Mouse (Mus musculus) T-helper 1 cell (primary cell): Measurements from ENCODE around the gene Tubg1.
"Not testable (repeated sequence)": the region's sequence is repeated elsewhere in the genome, so short reads cannot be mapped to it uniquely, and the experiment has no call there.

ENCODE experiments used
- in situ Hi-C: fragments of 300-600 bp; cut with MboI, MseI; formaldehyde crosslinking; loops from one replicate; pipeline ENCODE4 v1.15.1; 2025; ENCODE audit warnings: high pct_unique_total_duplicates

Gene Tubg1

GRCm38 (mm10) chr11:101098231-101098630, 21.5 kb upstream of the Tubg1 start:
- in situ Hi-C loops = no loop called here

- in situ Hi-C loops = no loop called here
Measured at GRCm38 (mm10) chr11:101103011-101103410, 16.7 kb upstream of the Tubg1 start.

DNA sequence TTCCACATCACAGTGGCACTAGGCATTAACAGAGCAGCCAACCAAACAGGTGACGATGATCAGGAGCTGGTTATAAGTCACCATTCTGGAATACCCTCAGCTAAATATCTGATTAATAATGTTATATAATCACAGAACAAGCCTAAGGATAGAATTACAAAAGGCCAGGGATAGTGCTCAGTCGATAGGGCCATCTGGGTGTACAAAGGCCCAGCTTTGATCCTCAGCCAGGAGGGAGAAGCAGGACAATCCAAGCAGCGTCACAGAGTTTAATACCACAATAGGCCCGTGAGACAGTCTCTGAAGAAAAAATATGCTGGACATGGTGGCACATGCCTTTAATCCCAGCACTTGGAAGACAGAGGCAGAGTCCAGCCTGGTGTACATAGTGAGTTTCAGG, 10.4 kb upstream of the Tubg1 start:
- in situ Hi-C loops = no loop called here

- in situ Hi-C loops = no loop called here
Measured at GRCm38 (mm10) chr11:101110708-101111107, 9.0 kb upstream of the Tubg1 start.

GRCm38 (mm10) chr11:101111178-101111577, 8.6 kb upstream of the Tubg1 start:
- in situ Hi-C loops = no loop called here

- in situ Hi-C loops = no loop called here
Measured at GRCm38 (mm10) chr11:101112186-101112585, 7.6 kb upstream of the Tubg1 start.

DNA sequence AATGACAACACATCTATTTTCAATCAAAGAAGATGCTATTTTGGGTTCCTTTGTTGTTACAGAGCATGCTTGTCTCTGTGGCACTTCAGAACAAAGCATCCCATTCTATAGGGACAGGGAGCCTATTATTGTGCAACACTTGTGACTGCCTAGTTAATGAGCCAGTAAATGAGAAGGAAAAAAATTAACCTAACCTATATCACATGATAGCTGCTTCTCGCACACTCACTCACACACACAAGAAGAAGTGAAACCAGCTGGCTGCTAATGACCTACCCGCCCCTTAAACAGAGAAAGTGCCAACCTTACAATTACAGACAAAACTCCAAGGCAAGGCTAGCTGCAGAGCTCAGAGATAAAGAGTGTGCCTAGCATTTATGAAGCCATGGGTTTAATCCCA, 4.2 kb upstream of the Tubg1 start:
- in situ Hi-C loops = no loop called here

GRCm38 (mm10) chr11:101118105-101118504, 1.6 kb upstream of the Tubg1 start:
- in situ Hi-C loops = no loop called here

DNA sequence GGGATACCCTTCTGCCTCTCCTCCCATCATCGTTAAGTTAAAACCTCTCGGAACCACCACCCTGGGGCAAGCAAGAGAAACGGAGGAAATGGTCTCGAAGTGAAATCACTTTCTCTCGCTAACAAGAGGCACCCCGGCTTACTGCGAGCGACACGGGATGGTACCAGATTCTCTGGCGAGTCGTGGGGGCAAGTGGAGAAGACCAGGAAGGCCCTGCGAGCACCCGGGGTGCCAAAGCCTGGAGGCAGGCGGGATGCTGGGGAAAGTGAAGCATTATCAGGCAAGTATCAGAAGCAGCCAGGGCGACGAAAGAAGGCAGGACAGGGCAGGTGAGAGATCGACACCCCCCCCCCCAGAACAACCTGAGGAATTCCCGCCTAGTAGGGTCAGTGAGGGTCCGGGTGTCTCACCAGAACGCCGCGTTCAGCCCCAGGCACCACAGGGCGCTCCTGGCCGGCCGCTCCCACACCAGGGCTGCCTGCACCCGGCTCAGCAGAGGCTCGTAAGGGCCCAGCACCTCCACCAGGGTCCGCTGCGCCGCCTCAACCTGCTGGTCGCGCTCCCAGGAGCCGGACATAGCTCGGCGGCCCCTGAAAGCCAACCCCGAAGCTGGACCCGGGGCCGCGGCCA, 492 bp upstream of the Tubg1 start:
- in situ Hi-C loops = no loop called here

- in situ Hi-C loops = no loop called here
Measured at GRCm38 (mm10) chr11:101120545-101121188, 929 bp downstream of the Tubg1 start.

- in situ Hi-C loops = not testable (repeated sequence)
Measured at GRCm38 (mm10) chr11:101124494-101124893, 4.8 kb downstream of the Tubg1 start.

- in situ Hi-C loops = not testable (repeated sequence)
Measured at GRCm38 (mm10) chr11:101125008-101125407, 5.3 kb downstream of the Tubg1 start.

DNA sequence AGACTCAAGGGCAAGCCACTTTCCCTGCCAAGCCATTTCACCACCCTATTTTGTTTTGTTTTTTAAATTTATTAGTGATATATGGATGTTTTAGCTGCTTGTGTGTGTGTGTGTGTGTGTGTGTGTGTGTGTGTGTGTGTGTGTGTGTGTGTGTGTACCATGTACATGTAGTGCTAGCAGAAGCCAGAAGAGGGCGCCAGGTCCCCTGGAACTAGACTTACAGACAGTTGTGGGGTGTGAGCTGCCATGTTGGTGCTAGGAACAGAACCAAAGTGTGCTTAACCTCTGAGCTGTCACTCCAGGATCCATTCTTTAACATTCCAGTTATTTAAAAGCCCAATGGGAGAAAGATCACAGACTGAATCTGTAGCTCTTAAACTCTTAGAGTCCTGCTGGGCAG, 7.3 kb downstream of the Tubg1 start:
- in situ Hi-C loops = no loop called here

DNA sequence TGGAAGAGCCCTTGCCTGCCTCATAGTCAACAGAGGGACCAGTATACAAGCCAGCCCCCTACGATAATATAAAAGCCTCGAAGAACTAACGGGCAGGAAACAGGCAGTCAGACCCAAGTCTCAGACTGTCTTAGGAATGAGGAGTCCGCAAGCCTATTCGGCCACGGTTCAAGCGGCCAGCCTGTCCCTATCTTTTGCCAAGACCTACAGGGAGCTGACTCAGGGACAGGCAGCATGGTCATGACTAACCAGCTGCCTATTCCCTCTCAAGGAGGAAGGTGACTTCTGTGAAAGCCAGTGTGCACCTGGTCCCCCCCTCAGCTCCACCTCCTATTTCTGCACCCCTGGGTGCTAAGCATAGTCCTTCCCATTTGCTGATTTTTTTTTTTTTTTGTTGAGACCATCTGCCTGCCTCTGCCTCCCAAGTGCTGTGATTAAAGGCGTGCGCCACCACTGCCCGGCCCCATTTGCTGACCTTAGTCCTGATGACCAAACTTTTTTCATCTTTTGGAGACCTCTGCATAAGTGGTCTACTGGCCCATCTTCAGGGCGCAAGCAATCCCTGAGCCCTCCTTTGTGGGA, 9.3 kb downstream of the Tubg1 start:
- in situ Hi-C loops = no loop called here

DNA sequence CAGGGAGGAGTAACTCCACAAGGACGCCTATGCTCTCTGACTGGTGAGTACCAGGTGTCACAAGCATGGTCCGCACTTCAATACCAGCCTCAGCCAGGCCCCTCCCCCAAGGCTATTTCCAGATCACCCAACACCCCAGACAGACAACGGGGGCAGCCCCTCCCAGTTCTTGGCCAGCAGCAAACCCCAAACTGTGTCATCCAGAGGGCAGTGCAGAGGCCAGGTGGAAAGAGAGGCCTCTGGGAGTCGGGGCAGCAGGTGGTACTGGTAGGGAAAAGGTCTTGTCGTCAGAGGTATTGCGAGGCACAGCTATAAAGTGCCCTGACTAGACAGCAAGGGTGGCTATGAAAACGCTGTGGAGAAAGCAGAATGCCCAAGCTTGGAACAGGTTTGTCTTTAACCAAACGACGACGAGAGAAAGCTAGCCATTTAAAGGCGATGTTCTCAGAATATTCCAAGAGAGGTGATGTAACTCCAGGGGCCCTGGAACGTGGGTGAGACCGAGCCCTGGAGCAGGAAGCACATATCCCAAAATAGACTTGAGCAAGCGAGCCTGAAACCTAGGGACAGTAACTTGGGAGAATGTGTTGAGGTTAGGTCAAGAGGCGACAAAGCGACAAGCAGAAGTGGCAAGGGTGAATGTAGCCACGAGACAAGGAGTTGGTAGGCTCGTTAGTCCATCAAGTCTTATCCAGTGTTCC, 10.5 kb downstream of the Tubg1 start:
- in situ Hi-C loops = no loop called here

GRCm38 (mm10) chr11:101131187-101131586, 11.4 kb downstream of the Tubg1 start:
- in situ Hi-C loops = no loop called here

DNA sequence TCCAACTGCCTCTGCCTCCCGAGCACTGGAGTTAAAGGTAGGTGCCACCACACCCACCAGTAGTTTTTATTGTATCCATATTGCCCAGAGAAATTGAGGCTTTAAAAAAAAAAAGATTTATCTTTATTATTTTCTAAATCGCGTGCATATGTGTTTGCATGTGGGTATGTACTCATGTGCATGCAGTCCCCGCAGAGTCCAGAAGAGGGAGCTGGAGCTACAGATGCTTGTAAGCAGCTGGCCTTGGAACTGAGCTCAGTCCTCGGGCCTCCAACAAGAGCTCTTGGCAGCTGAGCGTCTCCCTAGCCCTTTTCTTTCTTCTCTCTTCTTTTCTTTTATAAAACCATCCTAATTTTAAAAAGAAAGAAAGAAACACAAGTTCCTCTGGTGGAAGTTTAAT, 12.0 kb downstream of the Tubg1 start:
- in situ Hi-C loops = no loop called here

DNA sequence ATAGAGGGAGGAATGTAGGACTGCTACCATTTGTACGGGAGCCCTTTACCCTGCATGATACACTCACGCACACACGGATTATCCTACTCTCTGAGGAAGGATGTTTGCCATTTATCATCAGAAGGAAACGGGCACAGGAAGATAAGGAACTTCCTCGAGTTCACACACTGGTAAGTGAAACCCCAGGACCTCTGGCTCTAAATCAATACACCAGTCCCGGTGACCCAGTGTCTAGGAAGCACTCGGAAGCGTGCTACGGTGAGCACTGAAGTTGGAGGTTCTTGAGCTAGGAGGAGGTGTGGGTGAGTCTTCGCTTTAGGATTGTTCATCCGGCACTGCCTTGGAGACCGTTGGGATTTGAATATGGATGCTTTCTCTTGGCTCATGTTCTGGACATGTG, 13.3 kb downstream of the Tubg1 start:
- in situ Hi-C loops = no loop called here

- in situ Hi-C loops = no loop called here
Measured at GRCm38 (mm10) chr11:101134217-101134865, 14.6 kb downstream of the Tubg1 start.

DNA sequence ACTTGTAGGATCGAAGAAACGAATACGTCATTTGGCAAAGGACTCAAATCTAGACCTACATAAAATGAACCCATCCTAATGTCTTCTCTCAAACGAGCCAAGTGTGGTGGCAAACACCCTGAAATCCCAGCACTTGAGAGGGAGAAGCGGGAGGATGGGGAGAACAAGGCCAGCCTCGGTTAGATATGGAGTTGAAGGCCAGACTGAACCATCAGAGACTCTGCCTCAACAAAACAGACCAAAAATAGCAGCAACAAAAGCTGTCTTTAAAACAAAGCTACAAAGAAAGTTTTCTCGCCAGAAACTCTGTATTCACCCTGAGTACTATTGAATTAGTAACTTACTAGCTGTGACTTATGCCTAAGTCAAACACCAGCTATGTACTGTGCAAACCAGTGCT, 17.3 kb downstream of the Tubg1 start:
- in situ Hi-C loops = no loop called here

DNA sequence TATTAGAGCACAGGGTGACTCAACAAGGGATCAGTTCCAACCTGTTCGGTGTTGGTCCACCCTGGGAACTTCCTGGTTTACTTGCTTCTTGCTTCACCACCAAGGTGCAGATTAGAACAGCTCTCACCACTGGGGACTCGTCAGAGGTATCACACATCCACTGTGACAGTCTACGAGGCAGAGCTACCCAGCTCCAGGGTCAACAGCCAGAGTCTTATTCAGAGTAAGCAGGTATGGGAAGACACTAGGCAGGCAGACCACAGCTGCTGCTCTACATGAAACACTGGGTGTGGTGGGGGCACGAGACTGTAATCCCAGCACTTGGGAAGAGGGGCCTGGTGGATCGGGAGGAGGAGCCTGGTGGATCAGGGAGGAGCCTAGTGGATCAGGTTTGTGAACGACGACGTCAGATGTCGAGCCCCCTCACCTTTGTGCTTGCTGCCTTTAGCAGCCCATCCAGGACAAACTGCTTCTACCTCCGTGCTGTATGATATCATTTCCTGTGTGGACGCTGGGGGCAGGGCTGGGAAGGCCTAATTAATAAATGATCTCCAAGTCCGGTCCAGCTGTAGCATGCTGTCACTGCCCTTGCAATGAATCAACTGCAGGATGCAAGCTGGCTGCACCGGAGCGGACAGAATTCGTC, 18.9 kb downstream of the Tubg1 start:
- in situ Hi-C loops = no loop called here
